Mouse (Mus musculus): ENCODE measurements at regions not wholly inside any gene's neighbourhood (a gene's known extent, or its start where the extent isn't known, plus 50 kb on each side); places are given as distances from the start of the nearest gene placed in this dataset.

- peak; percentile 28 for DNase-seq (ENCODE audit: low read depth, low spot score)
Measured at GRCm38 (mm10) chr2:75407560-75407959, 251.5 kb upstream of the Hnrnpa3 start.

GRCm38 (mm10) chr2:75408016-75408415 is 251.0 kb upstream of the Hnrnpa3 start:
- no peak for DNase-seq (ENCODE audit: low read depth, low spot score)

- no peak for DNase-seq (ENCODE audit: low read depth, low spot score)
Measured at GRCm38 (mm10) chr2:75409806-75410205, 249.3 kb upstream of the Hnrnpa3 start.

GRCm38 (mm10) chr2:75412735-75413134 is 246.3 kb upstream of the Hnrnpa3 start:
- no peak for DNase-seq (ENCODE audit: low read depth, low spot score)

- no peak for DNase-seq (ENCODE audit: low read depth, low spot score)
Measured at GRCm38 (mm10) chr2:75418689-75419088, 240.4 kb upstream of the Hnrnpa3 start.

- DNase-seq (ENCODE audit: low read depth, low spot score): no peak
Measured at GRCm38 (mm10) chr2:75419142-75419541, 239.9 kb upstream of the Hnrnpa3 start.

- DNase-seq (ENCODE audit: low read depth, low spot score): no peak
Measured at GRCm38 (mm10) chr2:75422798-75423685, 236.0 kb upstream of the Hnrnpa3 start.

- DNase-seq (ENCODE audit: low read depth, low spot score): no peak
Measured at GRCm38 (mm10) chr2:75423872-75424271, 235.2 kb upstream of the Hnrnpa3 start.

- no peak for DNase-seq (ENCODE audit: low read depth, low spot score)
Measured at GRCm38 (mm10) chr2:75424363-75424762, 234.7 kb upstream of the Hnrnpa3 start.

GRCm38 (mm10) chr2:75424911-75425310 is 234.2 kb upstream of the Hnrnpa3 start:
- DNase-seq (ENCODE audit: low read depth, low spot score): no peak

- DNase-seq (ENCODE audit: low read depth, low spot score): no peak
Measured at GRCm38 (mm10) chr2:75425384-75425783, 233.7 kb upstream of the Hnrnpa3 start.

- DNase-seq (ENCODE audit: low read depth, low spot score): no peak
Measured at GRCm38 (mm10) chr2:75425791-75426190, 233.3 kb upstream of the Hnrnpa3 start.

GRCm38 (mm10) chr2:75427936-75428458 is 231.1 kb upstream of the Hnrnpa3 start:
- DNase-seq (ENCODE audit: low read depth, low spot score): no peak

- no peak for DNase-seq (ENCODE audit: low read depth, low spot score)
Measured at GRCm38 (mm10) chr2:75430161-75430940, 228.7 kb upstream of the Hnrnpa3 start.

GRCm38 (mm10) chr2:75431981-75432380 is 227.1 kb upstream of the Hnrnpa3 start:
- no peak for DNase-seq (ENCODE audit: low read depth, low spot score)

- no peak for DNase-seq (ENCODE audit: low read depth, low spot score)
Measured at GRCm38 (mm10) chr2:75434521-75434920, 224.5 kb upstream of the Hnrnpa3 start.

- DNase-seq (ENCODE audit: low read depth, low spot score): no peak
Measured at GRCm38 (mm10) chr2:75439522-75440230, 219.4 kb upstream of the Hnrnpa3 start.

GRCm38 (mm10) chr2:75442632-75443031 is 216.4 kb upstream of the Hnrnpa3 start:
- no peak for DNase-seq (ENCODE audit: low read depth, low spot score)

- no peak for DNase-seq (ENCODE audit: low read depth, low spot score)
Measured at GRCm38 (mm10) chr2:75445189-75445588, 213.9 kb upstream of the Hnrnpa3 start.

- DNase-seq (ENCODE audit: low read depth, low spot score): no peak
Measured at GRCm38 (mm10) chr2:75446996-75447715, 211.9 kb upstream of the Hnrnpa3 start.

- peak; percentile 19 for DNase-seq (ENCODE audit: low read depth, low spot score)
Measured at GRCm38 (mm10) chr2:75448221-75448620, 210.8 kb upstream of the Hnrnpa3 start.

All from 3T3-L1 (cell line).